Mouse (Mus musculus): ENCODE measurements at regions not wholly inside any gene's neighbourhood (a gene's known extent, or its start where the extent isn't known, plus 50 kb on each side); places are given as distances from the start of the nearest gene placed in this dataset.

DNA sequence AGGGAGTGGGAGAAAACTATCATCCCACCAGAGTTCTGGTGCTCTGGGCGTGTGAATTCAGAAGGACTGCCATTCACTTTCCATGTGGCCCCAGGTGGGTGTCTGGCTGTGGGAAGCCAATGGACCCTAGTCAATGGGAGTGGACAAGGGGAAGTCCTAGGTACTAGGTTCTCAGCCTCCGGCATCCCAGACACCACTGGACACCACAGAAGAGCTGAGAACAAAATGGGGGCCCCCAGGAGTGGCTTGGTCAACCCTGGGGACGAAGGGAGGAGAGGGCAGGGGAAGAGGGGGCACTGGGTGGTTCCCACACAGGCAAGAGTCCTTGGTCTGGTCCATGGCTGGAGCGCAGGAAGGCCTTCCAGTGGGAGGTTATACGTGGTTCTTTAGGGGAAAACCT is 81.8 kb upstream of the Slc4a7 start:
- TF ChIP-seq CTCF (IDR thresholded peaks at IDR 0.05; ENCODE audit: low read depth) (no peak), EP300 (optimal IDR thresholded peaks at IDR 0.05) (no peak)

Data from stomach, postnatal 0 days (tissue).